Mouse (Mus musculus) thymus, adult 18-20 months (tissue): ENCODE data around the gene Rsu1.
A peak's percentile ranks its signal among the peaks of the same experiment; 100 is the strongest.

ENCODE experiments used
- DNase-seq, 2 experiments: peaks; one replicate each; pipeline ENCODE4 v3.0.0; 2022; ENCODE audit warnings: mixed read lengths in 2 of 2

Gene Rsu1

DNA sequence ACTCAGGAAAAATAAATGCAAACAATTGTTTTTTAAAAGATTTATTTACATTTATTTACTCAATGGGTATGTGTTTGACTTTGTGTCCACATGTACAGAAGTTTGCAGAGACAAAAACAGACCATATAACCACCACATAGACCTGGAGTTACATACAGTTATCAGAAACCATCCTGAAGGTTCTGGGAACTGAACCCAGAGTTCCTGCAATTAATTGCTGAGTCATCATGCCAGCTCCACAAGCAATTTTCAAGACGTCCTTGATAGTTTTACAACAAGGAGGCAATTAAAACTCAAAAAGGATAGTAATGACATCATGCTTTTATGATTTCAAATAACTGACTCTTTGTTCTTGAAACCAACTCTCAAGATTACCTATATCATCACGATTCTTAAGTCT is 109.5 kb downstream of the Rsu1 start:
- no peak for DNase-seq

- no peak for DNase-seq
Observed at GRCm38 (mm10) chr2:13145245-13145644, 126.0 kb downstream of the Rsu1 start.

GRCm38 (mm10) chr2:13134890-13135289 is 136.3 kb downstream of the Rsu1 start:
- no peak for DNase-seq

DNA sequence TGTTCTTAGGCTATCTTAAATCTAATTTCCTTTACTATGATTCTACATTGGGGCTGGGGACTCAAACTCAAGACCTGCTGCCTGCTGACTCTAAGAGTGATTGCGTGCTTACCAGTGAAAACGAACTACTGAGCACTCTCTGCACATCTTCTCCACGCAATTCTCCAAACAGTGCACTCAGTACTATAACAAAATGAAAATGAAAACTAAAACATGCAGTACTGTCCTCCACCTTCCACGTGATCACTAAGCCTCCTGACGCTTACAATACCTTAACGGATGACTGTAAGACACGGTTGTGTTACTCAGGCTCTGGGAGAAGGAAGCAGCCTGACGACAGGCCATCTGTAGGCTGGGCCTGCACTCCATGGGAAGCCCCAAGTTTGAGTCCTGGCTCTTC is 138.4 kb downstream of the Rsu1 start:
- no peak for DNase-seq

- peak in 1 of 2 experiments; percentile 5 for DNase-seq
Observed at GRCm38 (mm10) chr2:13132406-13132805, 138.8 kb downstream of the Rsu1 start.

- no peak for DNase-seq
Observed at GRCm38 (mm10) chr2:13129859-13130258, 141.4 kb downstream of the Rsu1 start.

DNA sequence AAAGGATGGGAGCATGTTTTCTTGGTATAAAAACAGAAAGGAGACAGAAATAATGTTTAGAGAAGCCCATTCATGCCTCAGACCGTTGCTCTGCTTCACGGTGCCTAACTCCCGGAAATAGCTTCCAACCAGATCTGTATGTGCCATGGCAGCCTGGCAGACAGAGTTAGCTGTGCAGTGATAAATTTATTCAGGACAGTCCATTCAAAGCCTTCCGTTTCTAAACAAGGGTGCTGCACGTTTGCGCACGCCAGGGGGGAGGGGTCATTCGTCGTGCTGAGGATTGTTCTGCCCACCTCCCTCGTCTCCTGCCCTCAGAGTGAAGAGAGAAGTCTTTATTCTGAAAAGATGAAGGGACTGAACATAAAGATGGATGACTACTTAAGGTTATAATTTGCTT is 141.9 kb downstream of the Rsu1 start:
- no peak for DNase-seq

DNA sequence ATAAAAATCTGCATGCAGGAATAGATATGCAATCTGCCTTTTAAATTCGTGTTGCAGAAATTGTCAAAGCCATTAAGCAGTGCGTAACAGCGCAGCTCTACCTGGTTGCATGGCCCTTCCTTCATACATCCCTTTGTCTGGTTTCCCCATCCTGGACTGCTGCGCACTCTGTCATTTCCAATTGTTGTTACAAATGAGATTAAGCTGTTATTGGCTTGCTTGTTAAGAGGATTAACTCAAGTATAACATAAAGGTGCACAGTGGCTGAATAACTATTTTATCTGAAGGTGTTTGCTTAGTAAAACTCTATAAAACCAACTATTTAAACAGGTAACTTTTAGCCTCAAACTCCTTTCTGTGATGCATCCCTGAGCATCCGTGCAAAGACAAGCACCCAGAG is 150.8 kb downstream of the Rsu1 start:
- no peak for DNase-seq

- no peak for DNase-seq
Observed at GRCm38 (mm10) chr2:13117896-13118295, 153.3 kb downstream of the Rsu1 start.

DNA sequence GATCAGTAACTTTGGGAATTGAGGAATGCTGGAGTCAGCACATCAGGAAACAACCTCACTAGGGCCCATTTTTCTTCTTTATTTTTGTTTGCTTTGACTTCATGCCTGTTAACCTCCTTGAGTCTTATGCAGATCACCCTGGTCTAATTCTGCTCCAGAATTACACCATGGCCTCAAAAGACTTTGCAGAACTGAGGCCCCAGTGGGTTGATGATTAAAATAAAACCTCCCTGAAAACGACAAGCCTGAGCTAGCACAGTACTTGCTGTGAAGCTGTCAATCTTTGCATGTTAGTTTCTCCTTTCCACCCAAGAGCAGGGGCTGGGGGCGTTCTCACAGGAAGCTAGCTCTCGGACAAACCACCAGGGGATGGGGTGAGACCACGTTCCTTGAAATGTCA is 164.7 kb downstream of the Rsu1 start:
- no peak for DNase-seq

GRCm38 (mm10) chr2:13104388-13104787 is 166.8 kb downstream of the Rsu1 start:
- no peak for DNase-seq

DNA sequence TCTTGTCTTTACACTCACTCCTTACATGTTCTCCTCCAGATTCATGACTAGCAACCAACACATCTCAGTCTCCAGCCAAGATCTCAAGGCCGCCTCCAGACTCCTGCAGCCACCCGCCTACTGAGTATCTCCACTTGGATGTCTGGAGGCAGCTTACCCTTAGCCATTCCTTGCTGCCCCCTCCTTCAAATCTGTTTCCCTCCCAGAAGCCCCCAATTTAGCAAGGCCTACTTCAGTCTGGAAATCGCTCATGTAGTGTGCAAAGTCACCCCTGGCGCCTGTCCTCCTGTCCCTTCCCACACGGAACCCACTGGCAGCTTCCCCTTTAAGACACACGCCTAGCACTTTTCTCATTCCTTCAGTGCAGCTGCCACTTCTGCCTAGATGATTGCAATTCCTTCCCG is 167.4 kb downstream of the Rsu1 start:
- no peak for DNase-seq

DNA sequence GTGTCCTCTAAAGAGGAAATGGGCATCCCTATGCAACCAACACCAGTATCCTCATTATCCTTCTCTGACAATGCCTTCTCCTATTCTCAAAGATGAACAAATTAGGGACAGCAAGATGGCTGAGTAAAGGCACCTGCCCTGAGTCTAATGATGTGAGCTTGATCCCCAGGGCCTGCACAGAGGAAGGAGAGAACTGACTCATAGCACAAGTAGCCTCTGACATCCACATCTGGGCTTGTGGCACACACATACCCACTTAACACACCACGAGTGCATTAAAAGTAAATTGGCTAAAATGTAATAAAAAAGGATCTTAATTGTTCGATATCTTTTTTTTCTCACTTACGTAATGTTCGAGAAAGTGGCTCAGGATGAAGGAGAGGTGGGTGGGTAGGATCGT is 177.2 kb downstream of the Rsu1 start:
- no peak for DNase-seq

DNA sequence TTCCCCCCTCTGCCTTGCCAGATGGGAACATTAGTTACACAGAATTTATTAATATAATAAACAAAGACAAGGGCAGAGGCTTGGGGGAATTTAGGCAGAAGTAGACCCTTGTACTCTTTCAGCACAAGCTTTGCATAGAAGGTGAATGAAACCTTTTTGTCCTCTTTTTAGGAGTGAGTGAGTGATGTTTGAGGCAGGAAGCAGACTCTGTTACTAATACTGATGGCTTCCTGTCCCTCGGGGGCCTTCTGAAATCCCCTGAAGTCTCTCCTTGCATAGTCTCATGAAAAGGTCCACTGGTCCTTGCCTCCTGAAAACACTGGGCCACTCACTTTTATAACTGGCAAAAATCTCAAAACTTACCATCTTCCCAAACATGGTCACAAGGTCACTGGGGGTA is 177.6 kb downstream of the Rsu1 start:
- no peak for DNase-seq

DNA sequence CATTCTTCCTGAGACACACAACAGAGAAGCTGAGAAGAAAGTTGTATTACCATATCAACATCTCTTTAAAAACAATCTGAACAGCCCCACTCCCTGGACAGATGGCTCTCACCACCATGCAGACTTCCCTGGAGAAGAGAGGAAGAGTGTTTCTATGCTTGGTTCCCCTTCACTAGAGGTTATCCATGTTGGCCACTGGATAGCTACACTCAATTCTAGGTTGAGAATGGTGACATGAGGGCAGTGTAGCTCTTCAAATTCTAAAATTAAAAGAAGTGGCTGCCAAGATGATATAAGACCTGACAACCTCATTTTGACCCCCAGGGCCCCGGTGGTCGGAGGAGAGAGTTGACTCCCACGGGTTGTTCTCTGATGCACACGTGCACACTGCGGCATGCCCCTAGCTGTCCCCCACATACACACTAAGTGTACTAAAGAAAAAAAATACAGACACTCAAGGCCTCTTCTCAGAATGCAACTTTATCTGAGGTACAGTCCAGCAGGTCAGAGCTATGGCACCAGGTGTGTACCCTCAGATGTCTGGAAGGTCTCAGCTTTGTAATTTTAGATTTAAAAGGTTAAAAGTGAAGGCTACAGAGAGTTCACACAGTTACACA is 179.7 kb downstream of the Rsu1 start:
- no peak for DNase-seq

GRCm38 (mm10) chr2:13090841-13091240 is 180.4 kb downstream of the Rsu1 start:
- DNase-seq, result no peak

GRCm38 (mm10) chr2:13089861-13090260 is 181.4 kb downstream of the Rsu1 start:
- DNase-seq, result no peak

- no peak for DNase-seq
Observed at GRCm38 (mm10) chr2:13088266-13088665, 182.9 kb downstream of the Rsu1 start.

DNA sequence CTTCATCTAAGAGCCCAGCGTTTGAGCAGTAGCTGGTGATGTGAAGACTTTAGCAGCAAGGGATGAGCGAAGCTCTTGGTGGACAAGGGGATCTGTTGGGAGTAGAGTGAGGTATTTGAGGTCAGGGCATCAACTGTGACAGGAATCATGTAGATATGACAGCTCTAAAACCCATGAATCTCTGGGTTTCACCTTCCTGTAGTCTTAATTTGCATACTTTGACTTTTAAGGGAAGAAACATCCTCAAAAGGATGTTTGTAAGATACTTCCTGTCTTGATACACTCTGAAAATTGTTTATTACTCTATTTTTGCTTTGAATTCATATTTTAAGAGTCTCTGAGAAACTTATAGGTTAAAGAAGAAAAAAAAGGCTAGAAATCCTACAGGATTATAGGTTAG is 183.4 kb downstream of the Rsu1 start:
- DNase-seq, result no peak

DNA sequence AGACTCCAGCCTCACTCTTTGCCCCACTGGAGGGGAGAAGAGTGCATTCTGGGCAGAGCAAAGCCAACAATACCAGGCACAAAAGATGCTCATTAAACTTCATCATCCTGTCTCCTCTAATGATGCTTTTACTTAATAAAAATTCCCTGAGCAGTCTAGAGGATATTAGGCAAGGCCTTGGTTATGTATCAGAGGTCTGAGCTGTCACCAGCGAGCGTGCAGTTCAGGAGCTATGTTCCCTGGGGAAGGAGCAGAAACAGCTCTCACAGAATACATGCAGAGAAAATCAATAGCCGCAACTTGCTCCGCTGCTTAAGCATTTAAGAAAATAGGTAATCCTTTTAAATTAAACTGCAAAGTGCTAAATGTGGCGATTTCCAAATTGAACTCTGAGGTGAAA is 187.0 kb downstream of the Rsu1 start:
- DNase-seq, result no peak

DNA sequence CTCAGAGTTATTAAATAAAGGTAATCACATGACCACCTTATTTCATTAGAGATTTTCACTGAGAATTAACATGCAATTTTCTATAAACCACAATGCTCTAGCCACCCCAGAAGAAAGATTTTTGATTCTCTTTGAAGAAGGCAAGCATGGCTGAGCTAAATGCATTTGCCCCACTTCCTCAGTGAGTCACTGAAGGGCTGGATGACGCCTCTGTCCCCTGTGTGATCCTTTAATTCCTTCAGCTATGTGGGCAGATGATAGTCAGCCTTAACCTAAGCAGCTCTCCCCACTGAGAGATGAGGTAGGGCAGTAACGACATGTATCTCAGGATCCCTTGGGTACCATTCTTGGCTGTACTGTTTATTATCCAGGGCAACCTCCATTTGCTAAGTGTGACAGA is 190.7 kb downstream of the Rsu1 start:
- DNase-seq, result no peak

- DNase-seq, result no peak
Observed at GRCm38 (mm10) chr2:13072243-13072642, 199.0 kb downstream of the Rsu1 start.

GRCm38 (mm10) chr2:13060426-13061170 is 210.6 kb downstream of the Rsu1 start:
- no peak for DNase-seq

DNA sequence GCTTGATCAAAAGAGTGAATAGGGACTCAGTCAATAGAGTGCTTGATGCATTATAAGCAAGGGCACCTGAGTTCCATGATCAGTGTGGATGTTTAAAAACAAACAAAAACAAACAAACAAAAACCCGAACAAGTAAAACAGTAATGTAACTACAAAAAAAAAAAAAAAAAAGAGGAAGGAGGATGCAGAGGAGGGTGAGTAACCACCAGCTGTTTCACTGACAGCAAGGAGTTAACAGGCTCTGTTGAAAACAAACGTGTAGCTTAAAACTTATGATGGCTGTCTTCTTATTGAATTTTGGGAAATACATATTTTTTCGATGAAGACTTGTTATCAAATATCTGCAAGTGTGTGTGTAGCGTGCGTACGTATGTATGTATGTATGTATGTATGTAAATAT is 222.6 kb downstream of the Rsu1 start:
- DNase-seq, result no peak

GRCm38 (mm10) chr2:13044555-13044954 is 226.7 kb downstream of the Rsu1 start:
- DNase-seq, result no peak
